8 mouse cellular contexts compared by ENCODE assay signal in the genomic region with DNA sequence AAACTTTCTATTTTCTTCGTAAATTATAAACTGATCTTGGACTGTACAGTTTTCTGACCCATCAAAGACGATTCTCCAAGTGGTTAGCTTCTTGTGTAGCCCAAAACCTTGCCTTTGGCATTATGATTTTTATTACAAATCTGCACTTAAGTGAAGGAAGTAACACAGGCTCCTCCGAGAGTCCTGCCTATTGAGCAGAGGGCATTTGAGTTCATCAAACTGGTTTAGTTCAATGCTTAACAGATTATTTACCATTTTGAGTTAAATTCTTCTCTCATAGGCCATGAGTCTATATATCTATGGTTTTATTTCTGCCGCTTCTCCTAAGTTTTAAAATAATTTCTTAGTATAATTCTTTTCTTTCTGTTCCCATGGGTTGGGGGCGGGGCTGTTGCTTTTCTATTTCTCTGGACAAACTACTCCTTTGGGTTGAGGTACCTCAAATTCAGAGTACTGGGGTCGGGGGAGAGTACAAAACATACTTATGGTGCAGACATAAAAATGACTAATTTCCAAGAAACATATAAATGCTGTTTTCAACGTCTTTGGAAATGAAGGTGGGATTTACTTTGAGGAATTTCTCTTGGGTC. TPM values are rescaled to one million over a fixed set of nuclear protein-coding genes. Genes with fewer than 3 reads are reported as not detected.
DNase-seq lines count a peak whose midpoint lies in the region; ATAC-seq lines count a peak whose summit lies in the region.

No protein-coding gene starts in this region.

- no peaks in the 10 kb centered on the region for H3K9me3 ChIP-seq in kidney, embryonic 15.5 days (replicated peaks)
- H3K9me3 ChIP-seq in midbrain, embryonic 12.5 days: no peaks in the 10 kb centered on the region

- H3K36me3 ChIP-seq in kidney, embryonic 15.5 days: no peaks in the 10 kb centered on the region
- H3K36me3 ChIP-seq in midbrain, embryonic 12.5 days: no peaks in the 10 kb centered on the region

- peak overlapping the region; percentile 73 for H3K4me3 ChIP-seq in kidney, embryonic 15.5 days (replicated peaks)
- H3K4me3 ChIP-seq in midbrain, embryonic 12.5 days: peak overlapping the region; percentile 65

- 26% methylated on average over 7 of the region's 7 CpGs for WGBS in kidney, embryonic 15.5 days
- 24% methylated on average over 7 of the region's 7 CpGs for WGBS in midbrain, embryonic 12.5 days

- H3K27ac ChIP-seq in kidney, embryonic 15.5 days: peak overlapping the region; percentile 99
- peak overlapping the region; percentile 97 for H3K27ac ChIP-seq in midbrain, embryonic 12.5 days (replicated peaks)

- no peak for DNase-seq in kidney, adult 11 months
- DNase-seq in c-Kit-positive CD71-positive TER-119-positive erythroid progenitor cells, embryonic 14.5 days (ENCODE audit: low spot score): peak; percentile 40
- peak; percentile 42 for DNase-seq in heart, adult 8-10 months (ENCODE audit: low spot score)
- DNase-seq in kidney, postnatal 25 days: peak; percentile 22 to 43
- DNase-seq in layer of hippocampus, postnatal 25 days (ENCODE audit: extremely low spot score in 1 of 2, low spot score in 1 of 2): no peak

- H3K27me3 ChIP-seq in kidney, embryonic 15.5 days: no peaks in the 10 kb centered on the region
- H3K27me3 ChIP-seq in midbrain, embryonic 12.5 days: peaks cover 6% of the 10 kb centered on the region; the same call in 1 of the 2 replicates

- ATAC-seq in kidney, embryonic 15.5 days (replicated peaks; ENCODE audit: low FRiP score): no peak
- ATAC-seq in midbrain, embryonic 12.5 days (ENCODE audit: low FRiP score, low read depth): no peak
- no peak for ATAC-seq in frontal cortex, adult (ENCODE audit: low TSS enrichment)

- peak overlapping the region; percentile 94; the same call in 1 of the 2 replicates for H3K9ac ChIP-seq in kidney, embryonic 15.5 days
- H3K9ac ChIP-seq in midbrain, embryonic 12.5 days (replicated peaks): peak overlapping the region; percentile 93

- peaks cover 17% of the 10 kb centered on the region for H3K4me1 ChIP-seq in kidney, embryonic 15.5 days
- peaks cover 15% of the 10 kb centered on the region for H3K4me1 ChIP-seq in midbrain, embryonic 12.5 days

- H3K4me2 ChIP-seq in kidney, embryonic 15.5 days: peak overlapping the region; percentile 84
- peak overlapping the region; percentile 93 for H3K4me2 ChIP-seq in midbrain, embryonic 12.5 days (replicated peaks)

RNA-seq across cellular contexts. Expression of gene Hist1h1e, which starts 0.6 kb away (rescaled TPM):
- 19.7 and 21.1 TPM in 2 replicates for polyA plus RNA-seq in kidney, embryonic 15.5 days (2015; fragmentation: Nextera tagmentation; extraction: Ambion mirVana)
- 10 to 100 TPM; 27.4 to 44.8 (median 35.5) TPM for total RNA-seq in heart, adult 8-10 months (2022)
- 24.2 and 27.0 TPM in 2 replicates for polyA plus RNA-seq in midbrain, embryonic 12.5 days (2016; fragmentation: Nextera tagmentation; extraction: Ambion mirVana)
- total RNA-seq in layer of hippocampus, postnatal 25 days (2021): 10 to 100 TPM; 45.8 to 59.4 TPM

RNA-seq across cellular contexts. Expression of gene Hist1h2be, which starts 2.0 kb away (rescaled TPM):
- 3.1 and 3.7 TPM in 2 replicates for polyA plus RNA-seq in kidney, embryonic 15.5 days (2015; fragmentation: Nextera tagmentation; extraction: Ambion mirVana)
- 10 to 100 TPM; 11.6 to 13.8 (median 12.6) TPM for total RNA-seq in heart, adult 8-10 months (2022)
- polyA plus RNA-seq in midbrain, embryonic 12.5 days (2016; fragmentation: Nextera tagmentation; extraction: Ambion mirVana): 2.5 and 2.9 TPM in 2 replicates
- total RNA-seq in layer of hippocampus, postnatal 25 days (2021): 1 to 10 TPM; 7.1 to 8.3 TPM

RNA-seq across cellular contexts. Expression of gene Hist1h4d, which starts 41.6 kb away (rescaled TPM):
- polyA plus RNA-seq in kidney, embryonic 15.5 days (2015; fragmentation: Nextera tagmentation; extraction: Ambion mirVana): 123 and 142 TPM in 2 replicates
- 10 to 100 TPM; 42.4 to 50.0 (median 46.1) TPM for total RNA-seq in heart, adult 8-10 months (2022)
- polyA plus RNA-seq in midbrain, embryonic 12.5 days (2016; fragmentation: Nextera tagmentation; extraction: Ambion mirVana): 109 and 113 TPM in 2 replicates
- total RNA-seq in layer of hippocampus, postnatal 25 days (2021): 100 to 1,000 TPM; 129 to 153 TPM

RNA-seq across cellular contexts. Expression of gene Hist1h3d, which starts 47.4 kb away (rescaled TPM):
- 6.5 and 7.5 TPM in 2 replicates for polyA plus RNA-seq in kidney, embryonic 15.5 days (2015; fragmentation: Nextera tagmentation; extraction: Ambion mirVana)
- total RNA-seq in heart, adult 8-10 months (2022): 1 to 10 TPM; 1.1 to 4.0 (median 2.0) TPM
- 4.6 and 5.4 TPM in 2 replicates for polyA plus RNA-seq in midbrain, embryonic 12.5 days (2016; fragmentation: Nextera tagmentation; extraction: Ambion mirVana)
- total RNA-seq in layer of hippocampus, postnatal 25 days (2021): 10 to 100 TPM; 10.0 to 14.4 TPM

RNA-seq across cellular contexts. Expression of gene Hist1h2ad, which starts 48.8 kb away (rescaled TPM):
- polyA plus RNA-seq in kidney, embryonic 15.5 days (2015; fragmentation: Nextera tagmentation; extraction: Ambion mirVana): 3.6 TPM in 2 replicates
- total RNA-seq in heart, adult 8-10 months (2022): 1 to 10 TPM; 1.8 to 4.3 (median 2.7) TPM
- polyA plus RNA-seq in midbrain, embryonic 12.5 days (2016; fragmentation: Nextera tagmentation; extraction: Ambion mirVana): 1.8 and 2.5 TPM in 2 replicates
- 10 to 100 TPM in 1 of 2 experiments, 1 to 10 TPM in 1; 7.1 to 11.6 TPM for total RNA-seq in layer of hippocampus, postnatal 25 days (2021)

Comparison
In these comparisons a context has a peak if more than half of its experiments do, and no peak if none do; other contexts are left out.
1. DNase-seq: peak in c-Kit-positive CD71-positive TER-119-positive erythroid progenitor cells, embryonic 14.5 days (single experiment), heart, adult 8-10 months (single experiment) and kidney, postnatal 25 days (2 of 2); none in kidney, adult 11 months (single experiment) and layer of hippocampus, postnatal 25 days (0 of 2).